Mouse (Mus musculus) limb, embryonic 11.5 days (tissue): ENCODE measurements around the gene Ptprn2. TPM values are rescaled to one million over a fixed set of nuclear protein-coding genes. Genes with fewer than 3 reads are reported as not detected.

Experiments used
- microRNA counts: library from miRNA; unstranded; fragments of <30 nt; microRNA quantifications from one replicate; lab custom pipeline; 2016
- microRNA-seq: library from miRNA; unstranded; fragments of <30 nt; microRNA quantifications from one replicate; pipeline ENCODE4, GENCODE M21; 2016
- polyA plus RNA-seq: library from polyadenylated mRNA; unstranded; fragments of >200 nt; fragmentation: Nextera tagmentation; extraction: Ambion mirVana; gene quantifications from 2 replicates; pipeline ENCODE4 v1.2.1, GENCODE M21; 2014

Ptprn2 gene
- polyA plus RNA-seq, 1 experiment from 2014 or later: not detected

MicroRNAs within 50 kb of the gene (microRNA counts, 519-probe panel; counts per million panel counts)
- microRNA mmu-miR-153 (lab: Ali Mortazavi, UCI): 2,217 counts per million, percentile 19 among the panel's probes with 10 or more counts

Small RNA genes within 50 kb of the gene (microRNA-seq; reads per million reads assigned to microRNA genes)
- 34.5 reads per million, percentile 36 among the genes with 10 or more reads in this experiment for gene Mir153

Other genes with a start within 250 kb of the Ptprn2 start
- gene Wdr60, start 222.7 kb upstream of the Ptprn2 start, polyA plus RNA-seq: 16.5 and 22.4 TPM in 2 replicates
- not detected in 2 replicates for gene Gm11027, start 210.3 kb upstream of the Ptprn2 start, polyA plus RNA-seq
- gene Esyt2, start 204.5 kb upstream of the Ptprn2 start, polyA plus RNA-seq: 18.7 and 21.1 TPM in 2 replicates
- gene Ncapg2, start 80.3 kb upstream of the Ptprn2 start, polyA plus RNA-seq: 45.0 and 45.6 TPM in 2 replicates